In the genomic region with DNA sequence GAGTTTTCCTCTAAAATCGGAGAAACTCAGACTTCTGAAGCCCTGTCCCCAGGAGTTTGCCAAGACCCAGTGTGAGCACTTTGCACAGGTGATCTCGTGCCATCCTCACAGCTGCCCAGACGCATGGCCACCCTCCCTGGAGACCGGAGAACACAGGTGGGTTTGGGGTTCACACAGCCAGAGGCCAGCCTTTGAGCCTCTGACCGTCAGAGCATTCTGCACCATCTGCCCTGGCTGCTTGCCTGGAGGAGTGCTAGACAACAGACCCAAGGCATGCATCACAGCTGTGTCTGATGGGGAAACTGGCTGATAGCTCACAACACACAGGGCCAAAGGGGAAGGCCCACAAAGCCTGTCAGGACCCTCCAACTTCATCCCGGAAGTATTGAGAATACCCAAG, we compare ENCODE assay signal across 19 mouse cellular contexts.
A peak's percentile ranks its signal among the peaks of the same experiment; 100 is the strongest.
DNase-seq lines count a peak whose midpoint lies in the region; ATAC-seq and TF ChIP-seq lines count a peak whose summit lies in the region.
"Had no signal": no experiment of that assay in that cellular context is flagged by ENCODE, and none has a peak within 500 bp of the region (broad histone marks: within the 10 kb centered on the region; RNA-seq: fewer than 3 reads in every experiment).

No protein-coding gene starts in this region.

- no peak overlapping the region for H3K27ac ChIP-seq in hindbrain, postnatal 0 days
- no peak overlapping the region for H3K27ac ChIP-seq in hindbrain, embryonic 11.5 days (ENCODE audit: low read depth, low read length)
- H3K27ac ChIP-seq: forebrain, embryonic 15.5 days; hindbrain, embryonic 10.5 days; lung, embryonic 15.5 days had no signal

- H3K27me3 ChIP-seq in hindbrain, postnatal 0 days (ENCODE audit: insufficient read depth, low read length), result no peaks in the 10 kb centered on the region
- no peaks in the 10 kb centered on the region for H3K27me3 ChIP-seq in hindbrain, embryonic 11.5 days (ENCODE audit: control insufficient read depth, insufficient read depth, low read length)
- H3K27me3 ChIP-seq: forebrain, embryonic 15.5 days; lung, embryonic 15.5 days had no signal

- H3K9me3 ChIP-seq in hindbrain, postnatal 0 days (ENCODE audit: low read length), result no peaks in the 10 kb centered on the region
- no peaks in the 10 kb centered on the region for H3K9me3 ChIP-seq in hindbrain, embryonic 11.5 days (ENCODE audit: control insufficient read depth, low read length)
- H3K9me3 ChIP-seq: forebrain, embryonic 15.5 days; hindbrain, embryonic 10.5 days; lung, embryonic 15.5 days had no signal

- H3K4me1 ChIP-seq in hindbrain, postnatal 0 days (ENCODE audit: insufficient read depth, low read length), result no peaks in the 10 kb centered on the region
- no peaks in the 10 kb centered on the region for H3K4me1 ChIP-seq in hindbrain, embryonic 11.5 days (replicated peaks; ENCODE audit: control insufficient read depth, insufficient read depth, low read length)
- H3K4me1 ChIP-seq: forebrain, embryonic 15.5 days; hindbrain, embryonic 10.5 days; lung, embryonic 15.5 days had no signal

- peak; percentile 62 for ATAC-seq in hindbrain, postnatal 0 days
- ATAC-seq in hindbrain, embryonic 11.5 days (ENCODE audit: low FRiP score), result no peak
- ATAC-seq: forebrain, embryonic 15.5 days; inflammation-experienced regulatory T-cells, adult 6 months had no signal

- no peak overlapping the region for H3K4me2 ChIP-seq in hindbrain, postnatal 0 days (ENCODE audit: low read depth, low read length)
- no peak overlapping the region for H3K4me2 ChIP-seq in hindbrain, embryonic 11.5 days (replicated peaks; ENCODE audit: low read depth, low read length)
- H3K4me2 ChIP-seq: forebrain, embryonic 15.5 days; lung, embryonic 15.5 days had no signal

- H3K9ac ChIP-seq in hindbrain, postnatal 0 days (replicated peaks; ENCODE audit: low read length), result no peak overlapping the region
- no peak overlapping the region for H3K9ac ChIP-seq in hindbrain, embryonic 11.5 days (ENCODE audit: low read depth, low read length)
- H3K9ac ChIP-seq: forebrain, embryonic 15.5 days; lung, embryonic 15.5 days had no signal

- no peak for TF ChIP-seq CTCF in hindbrain, postnatal 0 days (IDR thresholded peaks at IDR 0.05; ENCODE audit: low read depth)
- no peak for TF ChIP-seq CTCF in brain, embryonic 14.5 days (IDR thresholded peaks at IDR 0.05; ENCODE audit: borderline replicate concordance, extremely low read depth, insufficient read depth, insufficient read length)

- TF ChIP-seq POLR2A in brain, embryonic 14.5 days (IDR thresholded peaks at IDR 0.05; ENCODE audit: borderline replicate concordance, extremely low read depth, insufficient read depth, insufficient read length, poor library complexity, severe bottlenecking), result no peak

- H3K4me3 ChIP-seq in hindbrain, postnatal 0 days (ENCODE audit: low read length), result no peak overlapping the region
- H3K4me3 ChIP-seq in hindbrain, embryonic 11.5 days (ENCODE audit: low read depth, low read length), result no peak overlapping the region
- H3K4me3 ChIP-seq: forebrain, embryonic 15.5 days; hindbrain, embryonic 10.5 days; lung, embryonic 15.5 days had no signal

- WGBS in hindbrain, postnatal 0 days, result 51% methylated on average over 6 of the region's 6 CpGs
- 82% methylated on average over 6 of the region's 6 CpGs for WGBS in hindbrain, embryonic 11.5 days

- no peaks in the 10 kb centered on the region for H3K36me3 ChIP-seq in hindbrain, postnatal 0 days (ENCODE audit: insufficient read depth, low read length)
- H3K36me3 ChIP-seq in hindbrain, embryonic 11.5 days (ENCODE audit: control insufficient read depth, insufficient read depth, low read length), result no peaks in the 10 kb centered on the region
- H3K36me3 ChIP-seq: forebrain, embryonic 15.5 days; hindbrain, embryonic 10.5 days; lung, embryonic 15.5 days had no signal

- intact Hi-C loops in heart, postnatal 14 days (cut with DNase I), result no loop called here

- peak; percentile 34 for DNase-seq in gastrocnemius, adult 18-20 months (ENCODE audit: low spot score)
- no peak for DNase-seq in gastrocnemius, adult 8-10 months (ENCODE audit: low spot score in 2 of 2)
- DNase-seq in hindbrain, postnatal 0 days (ENCODE audit: low spot score), result peak; percentile 66
- DNase-seq in hindbrain, embryonic 11.5 days (ENCODE audit: low spot score), result no peak
- peak; percentile 50 for DNase-seq in brain, embryonic 14.5 days (ENCODE audit: low read depth)
- peak; percentile 58 to 60 for DNase-seq in heart, postnatal 14 days
- no peak for DNase-seq in urinary bladder, postnatal 14 days (ENCODE audit: low spot score)
- no peak for DNase-seq in ovary, postnatal 14 days (ENCODE audit: low spot score)
- DNase-seq: adrenal gland, postnatal 14 days; cerebellum, adult 8-10 months; kidney, adult 9 months; kidney, postnatal 36 days; layer of hippocampus, postnatal 36 days; right cerebral cortex, postnatal 25 days; thymus, postnatal 25 days had no signal

Comparison
In these comparisons a context has a peak if more than half of its experiments do, and no peak if none do; other contexts are left out.
1. DNase-seq: peak in gastrocnemius, adult 18-20 months (single experiment), hindbrain, postnatal 0 days (single experiment), brain, embryonic 14.5 days (single experiment) and heart, postnatal 14 days (2 of 2); none in gastrocnemius, adult 8-10 months (0 of 2), hindbrain, embryonic 11.5 days (single experiment), urinary bladder, postnatal 14 days (single experiment) and ovary, postnatal 14 days (single experiment).